Mouse (Mus musculus): ENCODE measurements at regions not wholly inside any gene's neighbourhood (a gene's known extent, or its start where the extent isn't known, plus 50 kb on each side); places are given as distances from the start of the nearest gene placed in this dataset.

- peak; percentile 56 for DNase-seq (ENCODE audit: low read depth)
- no peak for TF ChIP-seq CTCF (IDR thresholded peaks at IDR 0.05; ENCODE audit: borderline replicate concordance, extremely low read depth, insufficient read depth, insufficient read length)
- no peak for TF ChIP-seq POLR2A (IDR thresholded peaks at IDR 0.05; ENCODE audit: borderline replicate concordance, extremely low read depth, insufficient read depth, insufficient read length, poor library complexity, severe bottlenecking)
Observed at GRCm38 (mm10) chr7:53750985-53751605, 1084.2 kb upstream of the Luzp2 start.

Measured in brain, embryonic 14.5 days (tissue).